Mouse (Mus musculus): ENCODE measurements around the gene Rmdn2. TPM values are rescaled to one million over a fixed set of nuclear protein-coding genes. Genes with fewer than 3 reads are reported as not detected.

The Rmdn2 gene
- polyA plus RNA-seq, 1 experiment = 11.2 TPM

- Histone ChIP-seq H3K4me1 (ENCODE audit: control insufficient read depth, insufficient read depth, low read length) (no peaks in the 10 kb centered on the region), H3K27me3 (ENCODE audit: control insufficient read depth, insufficient read depth, low read length) (no peaks in the 10 kb centered on the region), H3K27ac (ENCODE audit: insufficient read depth, low read length) (no peak overlapping the region), H3K4me3 (replicated peaks; ENCODE audit: insufficient read depth, low read depth, low read length) (no peak overlapping the region)
- no peak for DNase-seq
- TF ChIP-seq CTCF (IDR thresholded peaks at IDR 0.05; ENCODE audit: borderline replicate concordance, insufficient read depth, low read depth, low read length) = no peak
- 68% methylated on average over 3 of the region's 3 CpGs for WGBS
Observed at GRCm38 (mm10) chr17:79737598-79737997, 125.9 kb downstream of the Rmdn2 start.

GRCm38 (mm10) chr17:79738847-79739498 lies 127.3 kb downstream of the Rmdn2 start:
- TF ChIP-seq CTCF (IDR thresholded peaks at IDR 0.05; ENCODE audit: borderline replicate concordance, insufficient read depth, low read depth, low read length) = no peak
- TF ChIP-seq POLR2A (IDR thresholded peaks at IDR 0.05; ENCODE audit: borderline replicate concordance, insufficient read depth, low read length) = no peak
- H3K4me1 ChIP-seq (ENCODE audit: control insufficient read depth, insufficient read depth, low read length) = no peaks in the 10 kb centered on the region
- no peaks in the 10 kb centered on the region for H3K27me3 ChIP-seq (ENCODE audit: control insufficient read depth, insufficient read depth, low read length)
- no peak overlapping the region for H3K27ac ChIP-seq (ENCODE audit: insufficient read depth, low read length)
- no peak for DNase-seq
- H3K4me3 ChIP-seq (replicated peaks; ENCODE audit: insufficient read depth, low read depth, low read length) = no peak overlapping the region
- 73% methylated on average over 5 of the region's 5 CpGs for WGBS

- DNase-seq = no peak
- Histone ChIP-seq H3K4me1 (ENCODE audit: control insufficient read depth, insufficient read depth, low read length) (no peaks in the 10 kb centered on the region), H3K27ac (ENCODE audit: insufficient read depth, low read length) (no peak overlapping the region), H3K27me3 (ENCODE audit: control insufficient read depth, insufficient read depth, low read length) (no peaks in the 10 kb centered on the region), H3K4me3 (replicated peaks; ENCODE audit: insufficient read depth, low read depth, low read length) (no peak overlapping the region)
- WGBS = 85% methylated on average over 5 of the region's 5 CpGs
- TF ChIP-seq POLR2A (IDR thresholded peaks at IDR 0.05; ENCODE audit: borderline replicate concordance, insufficient read depth, low read length) (no peak), CTCF (IDR thresholded peaks at IDR 0.05; ENCODE audit: borderline replicate concordance, insufficient read depth, low read depth, low read length) (no peak)
Observed at GRCm38 (mm10) chr17:79742635-79743034, 131.0 kb downstream of the Rmdn2 start.

Other genes starting within 250 kb of the Rmdn2 start
- gene Cyp1b1, start 103.2 kb downstream of the Rmdn2 start, polyA plus RNA-seq (2012; rRNA removed) = 1.1 and 1.6 TPM in 2 replicates

Measured in cerebellum, adult 2 months (tissue).